Mouse (Mus musculus) kidney, postnatal 25 days (tissue): ENCODE results near the gene Mrps14.
A peak's percentile ranks its signal among the peaks of the same experiment; 100 is the strongest.

Experiments
- DNase-seq, 2 experiments: peaks; one replicate each; pipeline ENCODE4 v3.0.0; 2021; ENCODE audit warnings: mixed read lengths in 2 of 2

The Mrps14 gene

DNA sequence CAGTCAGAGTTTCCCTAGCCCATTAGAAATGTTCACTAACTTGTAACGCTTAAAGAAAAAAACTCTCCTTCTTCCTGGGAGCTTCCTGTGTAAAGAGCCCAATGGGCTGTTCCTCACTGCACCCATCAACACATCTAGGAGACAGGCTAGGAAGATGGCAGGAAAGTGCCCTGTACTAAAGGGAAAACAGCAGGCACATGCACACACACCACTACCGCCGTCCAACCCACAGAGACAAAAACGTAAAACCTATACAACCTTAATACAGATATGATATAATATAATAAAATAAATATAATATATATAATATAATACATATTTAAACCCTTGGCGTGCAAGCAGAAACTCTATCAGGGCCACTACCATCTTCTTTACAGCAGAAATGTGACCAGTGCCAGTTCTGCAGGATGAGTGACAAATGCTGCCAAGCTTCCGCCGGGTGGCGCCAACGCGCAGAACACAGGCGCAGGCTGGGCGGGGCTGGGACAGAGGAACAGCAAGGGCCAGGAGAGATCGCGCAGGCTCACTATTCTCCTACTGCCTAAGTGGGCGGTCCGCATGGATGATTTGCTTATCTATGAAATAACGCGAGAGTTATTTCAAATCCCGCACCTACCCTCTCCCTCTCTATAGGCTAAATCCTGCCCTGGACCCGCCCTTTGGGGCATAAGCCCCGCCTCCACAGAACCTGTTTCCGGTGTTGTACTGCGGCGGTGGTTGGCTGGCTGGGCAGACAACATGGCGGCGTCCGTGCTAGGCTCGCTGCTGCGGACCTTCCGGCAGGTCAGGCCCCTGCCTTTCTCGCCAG, at the start of gene Mrps14:
Gene Mrps14, plus strand, starts transcription at position 687 of the 808 bp plus-strand sequence.
- DNase-seq, result peak; percentile 99

DNA sequence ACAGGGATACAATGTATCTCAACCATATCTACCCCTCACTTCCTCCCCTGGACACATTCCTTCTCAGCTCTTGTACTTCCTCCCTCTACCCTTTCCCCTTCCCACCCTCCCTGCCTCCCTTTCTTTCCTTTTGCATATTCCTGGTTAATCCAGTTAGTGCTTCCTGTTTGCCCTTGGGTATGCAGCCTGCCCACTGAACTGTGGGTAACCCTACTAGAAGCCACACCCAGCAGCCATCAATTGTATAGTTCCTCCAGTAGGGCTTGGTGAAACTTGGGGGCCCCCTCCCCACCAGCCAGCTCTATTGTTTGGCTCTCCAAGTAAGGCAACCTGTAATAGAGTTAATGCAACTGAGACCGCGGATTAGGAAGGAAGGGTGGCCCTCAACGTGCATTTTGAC, 49.4 kb upstream of the Mrps14 start:
- no peak for DNase-seq

DNA sequence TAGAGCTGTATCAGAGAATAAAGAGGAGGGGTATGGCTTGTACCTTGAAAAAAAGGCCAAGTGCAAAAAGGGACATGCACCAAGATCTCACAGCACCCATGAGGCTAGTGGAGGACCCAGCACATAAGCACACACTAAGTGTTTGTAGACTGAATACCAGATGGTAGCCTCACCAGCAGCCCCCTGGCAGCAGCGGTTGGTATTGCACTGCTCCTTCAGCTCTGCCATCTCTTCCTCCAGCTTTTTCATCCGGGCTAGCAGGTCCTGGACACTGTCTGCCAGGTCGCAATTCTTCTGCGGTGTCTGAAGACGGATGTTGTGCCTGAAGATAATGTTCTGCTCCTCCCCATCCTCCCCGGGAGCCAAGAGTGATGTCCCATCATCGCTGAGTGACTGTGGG, 47.7 kb upstream of the Mrps14 start:
- DNase-seq, result no peak

DNA sequence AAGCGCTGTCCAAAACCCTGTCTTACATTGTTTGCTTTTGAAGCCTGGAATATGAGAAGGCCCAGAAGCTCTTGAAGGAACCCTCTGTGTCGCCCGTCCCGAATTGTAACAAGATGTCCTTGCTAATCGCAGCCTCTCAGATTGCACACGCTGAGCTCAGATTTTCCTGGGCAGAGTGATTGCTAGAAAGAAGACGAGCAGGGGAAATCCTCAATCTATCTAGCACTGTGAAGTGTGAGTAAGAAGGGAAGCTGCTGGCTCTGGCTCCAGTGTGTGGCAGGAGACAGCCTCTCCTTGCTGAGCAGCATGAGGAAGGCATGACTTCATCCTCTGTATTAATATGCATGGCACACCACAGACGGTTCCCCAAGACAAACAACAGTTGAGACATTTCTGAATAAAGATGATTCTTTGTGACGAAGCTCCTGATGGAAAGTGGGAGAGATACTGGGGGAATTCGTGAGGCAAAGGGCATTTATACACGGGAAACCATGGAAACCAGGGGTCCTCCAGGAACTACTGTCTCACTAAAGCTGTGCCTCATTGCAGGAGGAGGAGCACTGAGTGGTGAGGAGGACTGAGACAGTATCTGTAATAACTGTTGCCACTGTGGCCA, 45.6 kb upstream of the Mrps14 start:
- no peak for DNase-seq

DNA sequence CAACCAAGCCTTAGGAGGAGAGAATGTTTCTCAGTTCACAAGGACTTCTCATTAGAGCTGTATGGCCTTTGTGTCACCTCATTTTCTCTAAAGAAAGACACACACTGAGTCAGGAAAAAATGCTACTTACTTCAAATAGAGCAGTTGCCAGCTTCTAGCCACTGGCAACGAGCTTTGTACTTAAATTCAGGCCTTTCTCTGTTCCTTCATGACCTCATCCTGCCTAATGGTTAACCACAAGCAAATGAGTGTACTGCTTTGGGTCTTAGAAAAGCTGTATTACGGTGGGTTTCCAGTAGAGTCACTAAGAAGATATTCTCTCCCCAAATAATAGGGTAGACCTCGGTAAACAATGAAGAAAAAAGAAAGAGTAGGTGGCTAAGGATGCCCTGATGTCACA, 44.3 kb upstream of the Mrps14 start:
- no peak for DNase-seq

DNA sequence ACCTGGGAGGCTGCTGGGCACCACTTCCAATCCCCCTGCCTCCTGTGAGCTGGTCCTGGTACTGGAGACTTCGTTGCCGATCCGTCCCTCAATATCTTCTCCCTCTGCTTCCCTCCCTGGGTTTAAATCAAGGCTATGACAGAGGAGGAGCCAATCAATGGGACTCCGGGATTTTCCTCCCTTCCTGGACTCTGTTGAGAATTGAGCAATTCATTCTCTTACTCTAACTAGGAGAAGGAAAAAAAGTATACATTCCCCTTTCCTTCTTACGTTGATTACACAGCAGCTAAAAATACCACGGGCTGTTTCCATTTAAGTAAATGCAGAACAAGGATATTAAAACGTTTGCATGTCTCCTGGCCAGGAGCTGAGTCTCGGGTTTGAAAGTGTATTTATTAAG, 41.5 kb upstream of the Mrps14 start, which contains the start of gene Tnn:
Gene Tnn, minus strand, starts transcription at position 101 of the 400 bp plus-strand sequence.
- no peak for DNase-seq

DNA sequence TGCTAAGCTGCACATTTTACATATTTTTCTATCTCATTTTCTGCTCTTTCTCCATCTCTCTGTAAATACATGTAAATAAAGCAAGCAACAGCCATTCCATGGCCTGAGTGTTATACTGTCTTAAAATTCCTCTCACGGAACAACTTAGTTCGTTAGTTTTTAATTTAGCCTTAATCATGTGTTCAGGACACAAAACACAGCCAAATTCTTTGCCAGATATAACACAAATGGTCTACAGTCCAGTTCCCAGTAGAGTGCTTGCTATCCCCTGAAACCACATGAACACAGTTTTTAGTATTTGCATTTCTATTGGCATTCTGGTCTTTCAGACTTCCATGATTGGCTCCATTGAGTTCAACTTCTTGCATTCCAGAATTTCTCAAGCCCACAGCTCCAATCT, 36.8 kb upstream of the Mrps14 start:
- no peak for DNase-seq

DNA sequence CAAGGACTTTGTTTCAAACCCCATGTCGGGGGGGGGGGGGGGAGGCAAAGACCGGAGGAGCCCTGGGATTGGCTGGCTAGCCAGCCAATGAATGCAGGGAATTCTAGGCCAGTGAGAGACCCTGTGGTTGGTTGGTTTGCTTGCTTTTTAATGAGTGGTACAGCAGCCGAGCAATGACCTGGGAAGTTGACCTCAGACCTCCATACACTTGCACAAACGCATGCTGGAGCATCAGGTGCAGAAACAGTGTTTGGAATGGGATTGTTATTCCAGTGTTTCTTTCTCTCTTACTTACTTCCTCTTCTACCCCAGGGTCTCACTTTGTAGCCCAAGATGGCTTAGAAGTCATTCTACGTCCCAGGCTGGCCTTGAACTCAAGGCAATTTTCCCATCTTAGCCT, 28.4 kb upstream of the Mrps14 start:
- no peak for DNase-seq

DNA sequence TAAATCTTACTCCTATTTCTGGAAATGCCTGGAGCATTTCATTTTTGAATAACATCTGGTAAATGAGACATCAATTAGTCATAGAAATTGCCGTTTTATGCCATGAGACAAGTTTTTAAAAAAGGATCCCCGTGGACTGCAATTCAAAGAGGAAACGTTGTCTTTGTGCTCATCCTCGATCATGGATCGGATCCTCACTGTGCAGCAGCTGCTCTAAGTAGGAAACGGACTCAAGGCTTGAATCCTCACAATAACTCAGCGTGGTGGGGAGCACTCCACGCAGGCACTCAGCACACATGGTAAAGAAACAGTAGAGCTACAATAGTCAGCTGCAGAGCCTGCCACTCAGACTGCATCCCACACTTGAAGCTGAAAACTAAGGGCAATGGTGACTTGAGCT, 18.1 kb upstream of the Mrps14 start:
- DNase-seq, result no peak

DNA sequence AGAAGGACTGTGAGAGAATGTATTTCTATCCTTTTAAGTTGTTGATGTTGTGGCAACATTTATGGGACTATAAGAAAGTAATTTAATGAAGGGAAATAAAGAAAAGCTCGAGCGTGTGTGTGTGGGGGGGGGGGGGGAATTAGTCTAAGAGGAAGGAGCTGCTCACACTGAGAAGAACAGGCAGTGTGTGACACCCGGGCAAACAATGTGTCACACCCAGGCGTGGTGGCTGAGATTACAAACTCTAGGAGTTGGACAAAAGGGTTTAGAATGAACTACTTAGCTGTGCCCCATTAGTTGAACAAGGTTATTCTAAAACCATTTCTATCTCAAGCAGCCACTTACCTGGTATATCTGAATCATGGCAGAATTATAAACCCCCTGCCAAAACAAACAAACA, 13.8 kb upstream of the Mrps14 start:
- no peak for DNase-seq

DNA sequence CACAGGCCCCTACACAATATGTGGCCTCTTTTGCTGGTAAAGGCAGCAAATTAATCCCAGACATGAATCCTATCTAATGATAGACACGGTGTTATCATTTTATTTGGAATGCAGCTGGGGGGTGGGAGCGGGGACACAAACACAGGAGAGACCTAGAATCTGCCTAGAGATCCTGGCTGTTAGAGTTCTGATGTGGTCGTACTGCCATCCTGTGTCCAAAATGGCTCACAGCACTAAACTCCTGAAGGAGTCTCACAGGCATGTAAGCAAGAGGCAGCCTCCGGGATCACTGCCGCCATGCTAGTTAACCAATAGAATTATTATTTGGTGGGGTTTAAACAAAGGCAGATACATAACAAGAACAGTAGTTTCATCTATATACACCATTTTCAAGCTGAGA, 10.5 kb upstream of the Mrps14 start:
- DNase-seq, result peak in 1 of 2 experiments; percentile 40

DNA sequence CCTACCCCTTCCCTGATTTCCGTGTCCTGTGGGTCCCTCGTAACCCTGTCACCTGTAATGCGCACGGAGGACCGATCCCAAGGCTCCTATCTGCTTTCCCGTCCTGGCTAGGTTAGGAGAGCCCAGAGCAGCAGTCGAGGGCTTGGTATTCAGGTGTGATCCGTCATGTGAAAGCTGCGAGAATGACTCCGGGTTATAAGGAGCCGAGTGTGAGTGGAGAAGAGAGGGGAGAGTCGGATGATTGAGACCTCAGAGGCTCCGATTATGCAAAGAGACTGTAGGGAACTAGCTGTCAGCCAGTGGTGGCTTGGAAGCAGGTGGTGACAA, 285 bp downstream of the Mrps14 start:
- DNase-seq, result no peak

DNA sequence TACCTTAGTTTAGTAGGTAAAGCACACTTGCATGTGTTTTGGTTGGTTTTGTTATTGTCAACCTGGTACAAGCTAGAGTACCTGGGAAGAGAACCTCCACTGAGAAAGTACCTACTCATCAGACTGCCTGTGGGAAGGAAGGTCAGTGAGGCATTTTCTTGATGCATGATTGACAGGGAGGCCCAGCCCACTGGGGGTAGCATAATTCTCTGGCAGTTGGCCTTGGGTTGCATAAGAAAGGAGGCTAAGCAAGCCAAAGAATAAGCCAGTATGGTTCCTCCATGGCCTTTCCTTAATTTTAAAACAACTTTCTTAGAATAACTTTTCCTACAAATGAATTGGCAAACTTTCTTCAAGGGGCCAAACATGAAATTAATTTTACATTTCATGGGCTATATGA, 10.5 kb downstream of the Mrps14 start:
- no peak for DNase-seq

DNA sequence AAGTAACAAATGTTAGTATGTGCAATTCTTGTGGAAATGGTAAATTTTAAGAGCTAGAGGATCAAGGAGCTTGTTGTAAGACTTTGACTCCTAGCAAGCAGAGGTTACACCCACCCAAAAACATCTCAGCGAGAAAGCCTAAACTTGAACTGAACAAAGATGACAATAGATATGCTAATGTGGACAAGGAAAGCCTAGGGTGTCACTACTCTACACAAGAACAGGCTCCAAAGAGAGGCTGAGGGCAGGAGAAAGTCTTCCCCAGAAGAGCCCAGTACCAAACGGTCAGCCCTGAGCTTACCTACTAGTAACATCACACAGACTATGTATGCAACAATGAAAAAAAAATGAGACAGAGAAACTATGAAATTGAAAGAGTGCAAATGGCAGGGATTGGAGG, 14.8 kb downstream of the Mrps14 start:
- no peak for DNase-seq

DNA sequence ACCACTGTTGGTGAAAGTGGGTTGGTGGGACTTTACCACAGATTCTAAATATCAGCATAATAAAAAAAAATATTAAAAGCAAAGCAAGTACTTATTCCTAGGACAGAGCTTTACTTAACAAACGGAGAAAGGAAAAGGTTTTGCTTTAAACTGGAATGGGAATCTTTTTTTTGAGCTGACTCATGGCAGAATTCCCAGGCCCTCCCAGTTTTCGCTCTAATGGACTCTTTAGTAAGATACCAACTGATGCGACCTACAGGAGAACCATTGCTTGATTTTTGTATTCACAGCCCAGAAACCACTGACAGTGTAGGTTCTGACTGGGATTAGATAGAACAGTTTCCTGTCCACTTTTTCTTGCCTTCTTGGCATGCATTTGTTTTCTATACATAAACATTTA, 15.6 kb downstream of the Mrps14 start:
- DNase-seq, result no peak

DNA sequence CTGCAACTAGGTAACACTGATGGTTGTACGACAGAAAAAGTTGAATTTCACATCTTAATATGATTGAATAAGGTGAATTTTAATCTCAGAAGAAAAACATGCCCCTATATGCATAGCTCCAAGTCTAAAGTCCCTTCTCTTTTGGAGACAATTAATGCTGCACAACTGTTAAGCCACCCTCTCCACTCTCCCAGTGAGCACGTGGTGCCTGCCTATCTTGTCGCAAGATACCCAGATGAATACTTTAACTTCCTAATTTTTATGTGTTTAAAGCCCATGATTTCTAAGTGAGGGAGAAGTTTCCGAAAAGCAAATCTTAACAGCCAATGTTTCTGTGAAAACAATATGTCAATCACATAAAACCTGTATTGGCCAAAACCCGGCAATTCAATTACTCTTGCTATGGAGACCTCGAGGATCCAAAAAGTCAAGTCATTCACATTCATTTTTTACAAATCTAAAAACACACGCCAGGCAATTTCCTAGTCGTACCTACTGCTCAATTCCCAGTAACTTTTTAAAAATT, 16.6 kb downstream of the Mrps14 start:
- no peak for DNase-seq

DNA sequence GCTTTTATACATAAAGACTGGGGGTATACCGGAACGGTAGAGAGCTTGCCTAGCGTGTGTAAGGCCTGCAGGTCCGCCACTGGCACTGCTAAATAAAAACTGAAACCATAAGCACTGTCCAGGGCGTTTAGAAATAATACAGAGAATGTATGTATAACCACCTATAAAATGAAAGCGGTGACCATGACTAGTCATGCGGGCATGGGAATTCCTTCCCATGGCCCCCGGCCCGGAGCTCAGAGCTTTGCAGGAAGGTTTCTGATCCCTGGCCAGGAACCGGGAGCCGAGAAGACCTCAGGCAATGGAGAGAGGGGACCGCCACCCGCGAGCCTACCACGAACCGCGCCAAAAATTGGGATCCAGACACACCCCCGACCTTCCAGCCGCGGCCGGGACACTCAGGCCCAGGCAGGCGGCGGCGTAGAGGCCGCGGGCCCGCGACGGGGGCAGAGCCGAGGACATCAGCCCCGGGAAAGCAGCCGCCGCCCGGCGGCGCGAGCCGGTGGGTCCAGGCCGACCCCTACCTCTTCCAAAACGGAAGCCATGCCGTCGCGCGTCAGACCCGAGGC, 17.2 kb downstream of the Mrps14 start:
- peak in 1 of 2 experiments; percentile 47 for DNase-seq

DNA sequence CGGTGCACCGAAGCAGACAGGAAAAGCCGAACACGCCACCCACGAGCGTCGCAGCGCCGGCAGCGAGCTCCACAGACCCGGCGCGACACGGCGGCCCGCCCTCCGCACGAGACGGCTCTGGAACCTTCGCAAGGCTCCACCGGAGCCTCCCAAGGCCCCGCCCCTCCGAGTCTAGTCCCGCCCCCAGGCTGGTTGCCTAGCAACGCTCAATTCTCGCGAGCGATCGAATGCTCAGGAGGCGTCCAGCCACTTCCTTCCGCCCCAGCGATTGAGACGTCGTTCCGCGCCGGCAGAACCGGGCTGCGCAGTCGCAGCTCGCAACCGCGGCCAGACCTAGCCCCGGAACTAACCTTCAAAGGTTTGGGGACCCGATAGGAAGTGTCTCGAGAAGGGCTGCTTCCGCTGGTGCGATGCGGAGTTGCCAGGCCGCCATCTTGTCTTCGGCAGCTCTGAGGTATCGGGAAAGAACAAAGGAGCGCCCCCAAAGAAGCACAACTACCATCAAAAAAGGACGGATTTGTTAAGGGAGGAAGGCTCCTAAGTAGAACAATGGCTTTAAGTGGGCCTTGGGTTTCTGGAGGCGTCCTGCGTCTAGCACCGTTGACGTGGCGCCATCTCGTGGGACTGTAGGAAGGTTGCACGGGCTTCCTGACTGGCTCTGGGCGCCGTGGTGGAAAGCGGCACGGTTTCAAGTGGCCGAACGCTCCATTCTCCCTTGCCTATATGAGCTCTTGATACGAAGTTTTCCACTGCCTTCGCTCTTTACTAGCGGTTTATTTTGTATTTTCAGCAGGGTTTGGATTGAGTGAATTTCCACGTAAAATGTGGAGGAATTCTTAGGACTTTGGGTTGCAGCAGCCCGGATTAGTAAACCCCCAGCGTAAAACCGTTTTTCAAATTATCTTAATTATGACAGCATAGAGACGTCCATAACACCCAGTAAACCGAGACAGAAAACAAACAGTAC, 18.0 kb downstream of the Mrps14 start, which contains the start of gene Cacybp:
Gene Cacybp, minus strand, starts transcription at position 173 of the 967 bp plus-strand sequence.
- DNase-seq, result peak; percentile 99

DNA sequence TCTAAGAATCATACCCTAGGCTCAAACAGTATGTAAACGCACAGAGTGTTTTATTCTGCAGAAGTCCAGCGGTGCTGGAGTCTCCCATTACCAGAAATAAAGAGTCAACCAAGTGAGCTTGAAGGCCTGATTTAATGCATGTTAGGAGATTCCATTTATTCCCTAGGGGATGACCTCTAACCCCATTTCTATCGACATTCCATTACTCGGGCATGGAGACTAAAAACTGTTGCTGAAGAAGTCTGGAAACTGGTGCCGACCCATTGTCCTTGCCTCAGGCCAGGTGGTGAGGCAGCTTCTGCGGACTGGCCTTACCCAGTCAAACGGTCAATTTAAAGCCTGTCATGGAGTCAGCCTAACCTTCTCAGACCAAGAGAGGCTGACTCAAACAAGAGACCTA, 19.2 kb downstream of the Mrps14 start:
- DNase-seq, result peak in 1 of 2 experiments; percentile 35

DNA sequence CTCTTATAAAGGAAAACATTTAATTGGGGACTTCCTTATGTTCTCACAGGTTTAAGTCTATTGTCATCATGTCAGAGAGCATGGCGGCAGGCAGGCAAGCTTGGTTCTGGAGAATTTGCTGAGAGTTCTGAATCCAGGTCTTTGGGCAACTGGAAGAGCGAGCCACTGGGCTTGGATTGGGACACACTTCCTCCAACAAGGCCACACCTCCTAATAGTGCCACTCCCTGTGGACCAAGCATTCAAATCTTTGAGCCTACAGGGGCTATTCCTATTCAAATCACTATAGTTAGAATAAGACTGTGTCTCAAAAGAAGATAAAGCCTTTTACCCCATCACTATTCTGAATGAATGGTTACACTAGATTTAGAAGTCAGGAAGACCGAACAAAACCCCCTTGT, 22.9 kb downstream of the Mrps14 start:
- DNase-seq, result no peak

DNA sequence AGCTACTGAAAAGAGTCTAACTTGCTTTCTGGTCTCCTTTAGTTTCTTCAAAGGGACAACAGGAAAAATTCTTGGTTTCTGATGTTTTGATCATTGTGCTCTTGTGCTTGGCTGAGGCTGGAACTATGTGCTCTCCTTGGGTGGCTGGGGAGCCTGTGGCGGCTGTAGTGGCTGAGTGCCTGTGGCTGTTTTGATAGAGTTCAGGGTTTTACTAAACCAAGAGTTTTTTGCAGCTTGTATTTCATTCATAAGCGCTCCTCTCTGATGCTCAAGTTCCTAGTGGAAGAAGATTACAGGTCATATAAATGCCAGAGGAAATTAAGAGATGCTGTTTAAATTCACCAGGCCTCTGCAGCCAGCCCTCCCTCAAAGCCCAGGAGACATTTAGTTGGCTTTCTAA, 29.1 kb downstream of the Mrps14 start:
- no peak for DNase-seq

DNA sequence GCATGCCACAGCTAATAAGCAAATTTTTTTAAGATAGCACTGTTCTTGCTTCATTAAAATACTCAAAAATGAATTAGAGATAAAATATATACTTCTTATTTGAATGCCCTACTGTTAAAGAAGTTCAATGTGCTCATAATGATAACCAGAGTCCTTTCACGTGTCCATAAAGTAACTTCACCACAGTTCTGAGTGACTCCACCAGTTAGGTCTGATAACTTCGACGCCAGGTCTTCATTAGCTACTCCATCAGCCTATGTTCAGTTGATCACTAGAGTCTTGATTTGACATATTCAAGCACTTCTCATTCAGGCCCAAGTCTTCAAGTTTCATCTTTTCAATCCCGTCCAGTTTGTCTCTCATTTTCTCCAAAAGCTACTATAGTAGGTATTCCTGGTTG, 32.2 kb downstream of the Mrps14 start:
- DNase-seq, result no peak

DNA sequence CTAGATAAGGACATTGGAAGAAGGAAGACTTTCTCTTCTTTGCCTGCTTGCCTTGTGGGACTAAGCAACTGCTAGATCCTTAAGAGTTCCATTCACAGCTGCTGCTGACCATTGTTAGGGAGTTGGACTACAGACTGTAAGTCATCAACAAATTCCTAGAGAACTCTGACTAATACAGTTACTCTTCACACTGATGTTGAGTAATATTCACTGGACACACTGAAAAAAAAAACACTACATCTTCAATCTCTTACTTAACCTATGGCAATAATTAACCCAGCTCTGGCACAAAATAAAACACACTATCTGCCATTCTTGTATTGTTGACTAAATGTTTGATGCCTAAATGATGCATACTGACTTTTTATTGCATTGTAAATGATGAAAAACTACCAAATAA, 32.8 kb downstream of the Mrps14 start:
- DNase-seq, result no peak
